Mouse (Mus musculus): ENCODE measurements around the gene Dazap2.

DNA sequence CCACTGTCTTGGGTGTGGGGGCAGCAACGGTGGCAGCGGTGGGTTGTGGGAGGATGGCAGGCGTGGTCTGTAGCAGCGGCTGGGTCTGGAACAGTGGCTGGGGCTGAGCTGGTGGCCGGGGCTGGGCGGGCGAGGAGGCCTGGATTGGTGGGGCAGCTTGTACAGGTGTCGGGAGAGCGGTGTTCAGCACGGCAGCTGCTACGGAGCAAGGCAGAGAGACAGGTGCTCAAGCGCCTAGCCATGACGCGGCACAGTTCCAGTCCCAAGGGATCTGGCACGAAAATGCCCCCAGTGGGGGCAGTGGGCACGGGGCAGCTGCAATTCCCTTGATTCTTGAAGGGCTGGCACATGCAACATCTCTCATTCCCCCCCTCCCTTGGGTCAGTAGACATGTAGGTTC, 29.2 kb upstream of the Dazap2 start:
- TF ChIP-seq POLR2A (IDR thresholded peaks at IDR 0.05; ENCODE audit: borderline replicate concordance, control insufficient read depth, low read depth, low read length) (no peak), CTCF (IDR thresholded peaks at IDR 0.05; ENCODE audit: control insufficient read depth, insufficient read depth, low read length) (no peak)
